Mouse (Mus musculus) liver, embryonic 16.5 days (tissue): ENCODE results near the gene Pga5. TPM values are rescaled to one million over a fixed set of nuclear protein-coding genes. Genes with fewer than 3 reads are reported as not detected.
A peak's percentile ranks its signal among the peaks of the same experiment; 100 is the strongest.

Source experiments
- ATAC-seq: fragments of 200-750 bp; cut with Nextera tagmentation; 2 replicates; pipeline ENCODE4 v1.8.0; 2017; ENCODE audit warnings: low read depth, mild to moderate bottlenecking, moderate number of reproducible peaks, moderate library complexity
- H3K27ac ChIP-seq: fragments of 300-500 bp; sonication (generic); 2 replicates; pipeline ENCODE4 v1.5.1; 2014; ENCODE audit warnings: mild to moderate bottlenecking, low read length
- H3K27me3 ChIP-seq: fragments of 300-500 bp; sonication (generic); 2 replicates; pipeline ENCODE4 v1.6.1; 2014; ENCODE audit warnings: low read depth, low read length, mixed read lengths; ENCODE audit not compliant: control insufficient read depth, insufficient read depth
- H3K36me3 ChIP-seq: fragments of 300-500 bp; sonication (generic); 2 replicates; pipeline ENCODE4 v1.6.1; 2014; ENCODE audit warnings: mild to moderate bottlenecking; ENCODE audit not compliant: control insufficient read depth, insufficient read depth
- H3K4me1 ChIP-seq: fragments of 300-500 bp; sonication (generic); 2 replicates; pipeline ENCODE4 v1.6.1; 2014; ENCODE audit warnings: low read depth, low read length, mixed read lengths; ENCODE audit not compliant: control insufficient read depth
- H3K4me2 ChIP-seq: fragments of 300-500 bp; sonication (generic); 2 replicates; pipeline ENCODE4 v1.6.1; 2014; ENCODE audit warnings: low read depth, low read length, mixed read lengths
- H3K4me3 ChIP-seq: fragments of 300-500 bp; sonication (generic); 2 replicates; pipeline ENCODE4 v1.5.1; 2014; ENCODE audit warnings: low read depth, mild to moderate bottlenecking, low read length
- H3K9ac ChIP-seq: fragments of 300-500 bp; sonication (generic); 2 replicates; pipeline ENCODE4 v1.6.1; 2014; ENCODE audit warnings: low read depth, low read length
- H3K9me3 ChIP-seq: fragments of 300-500 bp; sonication (generic); replicated peaks from 2 replicates; pipeline ENCODE4 v1.6.1; 2016; ENCODE audit warnings: low read length; ENCODE audit not compliant: control insufficient read depth
- WGBS: fragments of 180-500 bp; shearing (Covaris S2); extraction: QIAGEN DNeasy Blood & Tissue Kit; methylation state at CpG from one replicate; pipeline ENCODE4 v1.1.7; 2014; ENCODE audit not compliant: insufficient replicate concordance; 5-methylcytosine and 5-hydroxymethylcytosine counted together
- polyA plus RNA-seq: library from polyadenylated mRNA; unstranded; fragments of >200 nt; fragmentation: Nextera tagmentation; extraction: Ambion mirVana; gene quantifications from 2 replicates; pipeline ENCODE4 v1.2.1, GENCODE M21; 2015

Pga5 gene
- polyA plus RNA-seq, 1 experiment from 2014 or later = 0.06 TPM

DNA sequence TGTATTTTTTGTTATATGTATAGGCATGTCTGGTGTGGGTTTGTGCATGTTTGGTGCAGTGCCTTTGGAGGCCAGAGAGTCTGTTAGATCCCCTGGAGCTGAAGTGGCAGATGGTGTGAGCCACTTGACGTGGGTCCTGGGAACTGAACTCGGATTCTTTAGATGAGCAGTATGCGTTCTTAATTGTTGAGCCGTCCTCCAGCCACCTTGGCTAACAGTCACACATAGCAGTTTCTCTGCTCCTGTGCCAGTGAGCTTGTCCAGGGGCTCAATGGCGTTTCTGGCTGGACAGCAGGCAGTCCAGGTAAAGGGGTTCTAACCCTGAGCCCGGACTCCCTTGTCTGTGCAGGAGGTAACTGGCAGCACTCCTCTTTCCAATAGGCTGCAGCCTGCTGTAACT is 31.0 kb upstream of the Pga5 start:
- no peak overlapping the region for H3K9ac ChIP-seq
- no peak overlapping the region for H3K27ac ChIP-seq

DNA sequence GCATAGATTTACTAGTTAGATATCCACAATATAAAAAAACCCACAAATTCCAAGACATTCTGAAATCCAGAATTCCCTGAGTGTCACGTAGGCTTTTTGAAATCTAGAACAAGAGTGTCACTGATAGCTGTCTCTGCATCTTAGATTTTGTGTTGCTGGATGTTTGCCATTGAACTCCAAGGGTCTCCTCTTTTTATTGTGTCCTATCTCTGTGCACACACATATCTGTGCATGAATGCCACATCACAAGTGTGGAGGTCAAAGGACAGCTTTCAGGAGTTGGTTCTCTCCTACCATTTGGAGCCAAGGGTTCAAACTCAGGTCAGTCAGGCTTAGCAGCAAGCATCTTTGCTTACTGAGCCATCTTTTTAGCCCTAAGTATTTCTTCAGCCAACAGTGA is 30.0 kb upstream of the Pga5 start:
- H3K4me2 ChIP-seq = no peak overlapping the region
- no peaks in the 10 kb centered on the region for H3K27me3 ChIP-seq
- WGBS = 71% methylated on average over 1 of the region's 1 CpGs
- no peaks in the 10 kb centered on the region for H3K9me3 ChIP-seq
- no peak overlapping the region for H3K9ac ChIP-seq
- no peak for ATAC-seq
- no peak overlapping the region for H3K4me3 ChIP-seq
- H3K4me1 ChIP-seq = peaks cover 14% of the 10 kb centered on the region
- no peak overlapping the region for H3K27ac ChIP-seq
- peaks cover 13% of the 10 kb centered on the region for H3K36me3 ChIP-seq

More for the DNA sequence above, 31.0 kb upstream of the Pga5 start:
- no peak overlapping the region for H3K4me3 ChIP-seq
- no peak for ATAC-seq
- H3K4me2 ChIP-seq = no peak overlapping the region
- H3K27me3 ChIP-seq = no peaks in the 10 kb centered on the region
- peaks cover 18% of the 10 kb centered on the region for H3K36me3 ChIP-seq
- H3K4me1 ChIP-seq = peaks cover 10% of the 10 kb centered on the region
- 67% methylated on average over 6 of the region's 6 CpGs for WGBS
- no peaks in the 10 kb centered on the region for H3K9me3 ChIP-seq

DNA sequence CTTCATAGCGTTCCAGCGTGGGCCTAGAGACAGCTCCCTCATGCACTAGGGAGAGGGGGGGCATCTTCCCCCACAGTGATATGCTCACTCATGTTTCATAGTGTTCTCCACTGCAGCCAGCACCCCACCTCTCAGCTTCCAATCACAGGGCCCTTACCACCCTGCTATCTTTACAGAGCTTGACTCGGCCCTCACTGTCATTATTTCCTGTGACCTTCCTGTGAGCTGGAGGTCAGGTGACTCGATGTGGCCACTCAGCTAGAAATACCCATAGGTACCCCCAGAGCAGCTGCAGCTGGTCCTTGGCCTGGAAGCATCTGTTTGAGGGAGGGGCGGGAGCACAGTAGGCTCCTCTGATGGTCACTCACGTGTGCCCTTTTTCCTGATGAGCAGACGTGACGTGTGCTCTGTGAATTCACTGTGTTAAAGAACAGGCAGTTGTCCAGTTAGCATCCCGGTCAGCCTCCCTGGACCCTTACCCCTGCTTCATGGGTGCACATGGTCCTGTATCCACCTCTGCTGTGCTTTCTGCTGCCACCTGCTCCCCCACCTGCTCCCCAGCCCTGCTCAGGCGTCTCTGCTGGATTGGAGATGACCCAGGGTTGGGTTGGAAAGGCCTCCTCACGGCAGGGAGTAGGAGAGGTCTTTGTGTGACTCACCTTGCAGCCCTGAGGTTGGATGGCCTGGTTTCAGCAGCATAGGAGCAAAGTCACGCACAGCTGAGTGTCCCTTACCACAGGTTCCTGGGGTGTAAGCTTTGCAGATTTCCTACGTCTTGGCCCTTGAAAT is 29.4 kb upstream of the Pga5 start:
- no peak overlapping the region for H3K4me2 ChIP-seq
- H3K36me3 ChIP-seq = peaks cover 8% of the 10 kb centered on the region; the same call in 1 of the 2 replicates
- 61% methylated on average over 13 of the region's 13 CpGs for WGBS
- no peaks in the 10 kb centered on the region for H3K27me3 ChIP-seq
- H3K4me1 ChIP-seq = peaks cover 18% of the 10 kb centered on the region
- no peaks in the 10 kb centered on the region for H3K9me3 ChIP-seq
- ATAC-seq = no peak
- H3K27ac ChIP-seq = no peak overlapping the region
- H3K4me3 ChIP-seq = no peak overlapping the region
- no peak overlapping the region for H3K9ac ChIP-seq

DNA sequence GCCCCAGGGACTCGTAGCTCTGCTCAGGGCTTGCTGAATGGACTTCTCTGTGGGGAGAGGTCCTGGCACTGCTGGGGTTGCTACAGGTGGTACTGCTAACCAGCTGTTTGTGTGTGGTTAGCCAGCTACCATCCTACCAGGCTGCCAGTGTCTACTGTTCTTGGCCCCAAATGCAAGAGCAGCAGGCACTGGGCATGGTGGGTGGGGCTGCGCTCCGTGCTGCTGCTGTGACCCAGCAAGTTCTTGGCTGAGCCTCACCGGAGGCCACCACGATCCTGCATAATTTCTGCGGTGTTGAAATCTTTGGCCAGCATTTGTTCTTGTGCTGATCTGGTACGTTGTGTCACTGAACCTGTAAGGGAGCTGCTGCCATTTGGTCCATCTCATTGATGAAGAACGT is 25.6 kb upstream of the Pga5 start:
- Histone ChIP-seq H3K4me1 (peaks cover 40% of the 10 kb centered on the region), H3K27me3 (no peaks in the 10 kb centered on the region), H3K36me3 (no peaks in the 10 kb centered on the region), H3K9me3 (no peaks in the 10 kb centered on the region), H3K27ac (no peak overlapping the region), H3K4me2 (no peak overlapping the region), H3K4me3 (no peak overlapping the region), H3K9ac (no peak overlapping the region)
- 55% methylated on average over 8 of the region's 8 CpGs for WGBS
- ATAC-seq = no peak

DNA sequence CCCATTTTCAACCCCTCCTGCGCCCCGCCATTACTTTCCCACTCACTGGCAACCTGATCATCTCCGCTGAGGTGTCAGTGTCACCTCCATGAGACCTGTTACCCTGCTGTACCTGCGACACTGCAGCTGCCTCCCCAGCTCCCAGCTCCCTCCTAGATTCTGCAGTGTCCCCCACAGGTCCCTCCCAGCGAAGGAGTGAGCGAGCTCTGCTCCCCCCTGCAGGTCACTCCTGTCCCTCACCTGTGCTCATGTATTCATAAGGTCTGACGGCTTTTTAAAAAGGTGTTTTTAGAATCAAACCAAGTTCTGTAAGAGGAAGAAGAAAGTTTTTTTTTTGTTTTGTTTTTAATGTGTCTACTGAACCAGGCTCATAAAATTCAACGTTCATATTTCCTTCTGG is 24.3 kb upstream of the Pga5 start:
- no peak overlapping the region for H3K4me3 ChIP-seq
- ATAC-seq = no peak
- H3K4me2 ChIP-seq = no peak overlapping the region
- no peak overlapping the region for H3K27ac ChIP-seq
- H3K9ac ChIP-seq = no peak overlapping the region
- 69% methylated on average over 8 of the region's 8 CpGs for WGBS
- H3K36me3 ChIP-seq = no peaks in the 10 kb centered on the region
- H3K4me1 ChIP-seq = peaks cover 53% of the 10 kb centered on the region
- H3K27me3 ChIP-seq = no peaks in the 10 kb centered on the region
- H3K9me3 ChIP-seq = no peaks in the 10 kb centered on the region

DNA sequence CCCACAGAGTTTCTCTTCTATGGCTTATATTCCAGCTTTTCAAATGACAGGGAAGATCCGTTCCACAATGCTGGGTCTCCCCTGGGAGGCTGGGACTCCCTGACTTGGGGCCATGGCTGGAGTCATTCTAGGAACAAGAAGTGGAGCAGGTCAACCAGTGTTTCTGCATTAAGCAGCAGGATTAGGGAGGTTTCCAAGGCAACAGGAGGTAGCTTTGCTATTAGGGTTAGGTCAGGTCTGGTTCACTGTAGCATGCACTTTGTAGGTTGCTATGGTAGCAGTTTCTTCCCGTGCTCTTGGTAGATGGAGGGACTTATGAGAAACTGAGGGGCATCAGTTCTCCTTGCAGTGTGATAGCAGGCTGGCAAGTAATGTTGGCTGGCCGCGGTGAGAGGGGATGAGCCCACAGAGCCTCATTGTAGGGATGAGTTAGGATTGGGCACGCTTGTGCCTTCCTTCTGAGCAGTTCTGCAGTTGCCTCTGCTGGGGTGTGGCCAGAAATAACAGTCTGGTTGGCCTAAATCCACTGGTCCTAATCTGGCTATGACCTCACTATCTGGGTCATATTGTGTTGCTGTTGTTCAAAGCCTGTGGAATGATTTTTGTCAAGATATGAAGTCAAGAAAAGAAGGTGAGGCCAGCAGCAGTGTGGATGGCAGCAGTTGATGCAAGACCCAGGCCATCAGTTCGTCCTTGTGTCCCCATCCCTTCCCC is 23.3 kb upstream of the Pga5 start:
- 60% methylated on average over 6 of the region's 6 CpGs for whole genome bisulfite sequencing
- Histone ChIP-seq H3K27ac (no peak overlapping the region), H3K4me1 (peaks cover 56% of the 10 kb centered on the region)

DNA sequence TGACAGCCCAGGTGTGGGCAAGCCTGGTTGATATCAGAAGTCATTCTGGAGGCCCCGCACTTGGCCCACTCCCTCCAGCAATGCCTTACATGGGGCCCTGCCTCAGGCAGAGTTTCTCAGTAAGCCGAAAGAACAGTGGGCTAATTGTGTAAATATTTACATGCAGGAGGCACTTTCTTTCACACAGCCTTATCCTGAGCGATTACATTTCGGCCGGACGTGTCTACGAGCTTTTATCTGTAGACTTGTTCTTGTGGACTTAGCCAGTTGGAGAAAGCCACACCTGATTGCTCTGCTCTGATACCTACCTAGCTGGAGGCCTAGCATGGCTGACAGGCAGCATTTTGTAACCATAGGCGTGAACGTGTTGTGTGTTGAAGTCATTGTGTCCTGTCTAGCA is 22.0 kb upstream of the Pga5 start:
- Histone ChIP-seq H3K9ac (peak overlapping the region; percentile 30), H3K36me3 (no peaks in the 10 kb centered on the region)
- peak; percentile 63 for ATAC-seq

More for the DNA sequence above, 23.3 kb upstream of the Pga5 start:
- Histone ChIP-seq H3K36me3 (no peaks in the 10 kb centered on the region), H3K9ac (no peak overlapping the region), H3K9me3 (no peaks in the 10 kb centered on the region), H3K4me3 (no peak overlapping the region), H3K4me2 (no peak overlapping the region), H3K27me3 (no peaks in the 10 kb centered on the region)
- ATAC-seq = no peak

DNA sequence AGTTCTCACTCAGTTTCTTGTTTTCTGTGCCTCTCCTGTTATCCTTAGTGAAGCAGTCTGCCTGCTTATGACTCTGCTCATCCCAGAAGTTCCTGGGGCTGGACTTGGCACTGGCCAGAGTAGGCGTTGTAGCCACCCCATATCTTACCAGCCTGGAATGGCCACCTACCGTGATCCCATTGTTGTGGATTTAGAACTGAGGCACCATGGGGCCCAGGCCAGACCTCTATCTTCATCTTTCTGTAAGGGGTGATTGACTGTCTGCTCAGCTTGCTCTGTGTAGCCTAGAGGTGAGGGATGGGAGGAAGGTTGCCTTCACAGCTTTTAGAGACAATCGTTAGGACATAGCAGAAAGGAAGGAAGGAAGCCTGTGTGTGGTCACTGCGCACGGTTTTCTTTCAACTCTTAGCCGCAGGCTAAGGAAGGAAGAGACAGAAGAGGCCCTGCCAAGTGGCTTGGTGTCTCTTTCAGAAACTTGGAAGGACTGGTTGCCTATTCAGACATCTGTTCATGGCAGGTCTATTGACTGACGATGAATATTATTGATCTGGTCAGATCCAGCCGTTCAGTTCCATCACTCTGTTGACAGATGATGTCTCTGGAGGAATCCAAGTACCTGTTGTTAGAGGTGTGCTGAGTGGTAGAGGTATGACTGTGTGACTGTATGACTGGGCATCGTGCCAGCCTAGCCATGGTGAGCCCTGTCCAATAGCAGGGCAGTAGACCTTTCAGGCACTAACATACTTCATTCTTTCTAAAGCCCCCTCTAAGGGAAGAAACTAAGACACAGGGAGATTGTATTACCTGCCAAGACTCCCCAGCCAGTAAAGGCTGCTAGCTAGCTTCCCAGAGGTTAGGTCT is 20.5 kb upstream of the Pga5 start:
- Histone ChIP-seq H3K36me3 (no peaks in the 10 kb centered on the region), H3K9me3 (no peaks in the 10 kb centered on the region), H3K4me1 (peaks cover 66% of the 10 kb centered on the region), H3K9ac (no peak overlapping the region; the same call in 1 of the 2 replicates), H3K27me3 (no peaks in the 10 kb centered on the region), H3K27ac (peak overlapping the region; percentile 78), H3K4me2 (peak overlapping the region; percentile 15; the same call in 1 of the 2 replicates), H3K4me3 (no peak overlapping the region)
- peak; percentile 14; the same call in 1 of the 2 replicates for ATAC-seq
- WGBS = 27% methylated on average over 9 of the region's 9 CpGs

More for the DNA sequence above, 22.0 kb upstream of the Pga5 start:
- whole genome bisulfite sequencing = 16% methylated on average over 9 of the region's 9 CpGs
- Histone ChIP-seq H3K9me3 (no peaks in the 10 kb centered on the region), H3K27ac (peak overlapping the region; percentile 57; the same call in 1 of the 2 replicates), H3K4me1 (peaks cover 67% of the 10 kb centered on the region), H3K4me2 (peak overlapping the region; percentile 22), H3K27me3 (no peaks in the 10 kb centered on the region), H3K4me3 (no peak overlapping the region)
